Mouse (Mus musculus): ENCODE measurements at regions not wholly inside any gene's neighbourhood (a gene's known extent, or its start where the extent isn't known, plus 50 kb on each side); places are given as distances from the start of the nearest gene placed in this dataset.
A peak's percentile ranks its signal among the peaks of the same experiment; 100 is the strongest.

DNA sequence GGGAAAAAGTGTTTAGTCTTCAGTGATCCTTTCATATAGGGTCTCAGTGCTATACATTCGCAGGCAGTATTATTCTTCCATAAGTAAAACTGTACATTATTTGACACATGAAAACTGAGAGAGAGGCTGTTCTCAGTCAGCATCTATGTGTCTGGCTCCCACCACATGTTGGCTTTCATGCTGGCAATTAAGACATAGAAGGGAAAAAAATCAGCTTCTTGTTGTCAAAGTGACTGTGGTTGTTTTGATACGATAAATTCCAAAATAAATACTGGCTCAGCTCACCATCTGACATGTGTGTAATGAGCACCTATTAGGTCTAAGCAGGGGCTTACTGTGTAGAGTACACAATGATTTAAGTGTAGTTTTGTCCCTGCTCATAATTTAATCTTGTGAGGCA, 251.0 kb upstream of the Hnrnpa3 start:
- Histone ChIP-seq H3K9me3 (ENCODE audit: control insufficient read depth, low read length) (no peaks in the 10 kb centered on the region), H3K27ac (ENCODE audit: low read depth, low read length) (no peak overlapping the region), H3K4me1 (ENCODE audit: control insufficient read depth, insufficient read depth, low read length) (no peaks in the 10 kb centered on the region), H3K4me2 (ENCODE audit: low read depth) (no peak overlapping the region), H3K36me3 (ENCODE audit: control insufficient read depth, insufficient read depth, low read length) (no peaks in the 10 kb centered on the region), H3K27me3 (ENCODE audit: control insufficient read depth, insufficient read depth, low read length) (no peaks in the 10 kb centered on the region), H3K9ac (ENCODE audit: low read length) (no peak overlapping the region), H3K4me3 (ENCODE audit: low read depth, low read length) (no peak overlapping the region)
- DNase-seq (ENCODE audit: low spot score) (no peak), ATAC-seq (ENCODE audit: insufficient read depth, low FRiP score, low TSS enrichment) (no peak)
- 92% methylated on average over 2 of the region's 2 CpGs for WGBS

DNA sequence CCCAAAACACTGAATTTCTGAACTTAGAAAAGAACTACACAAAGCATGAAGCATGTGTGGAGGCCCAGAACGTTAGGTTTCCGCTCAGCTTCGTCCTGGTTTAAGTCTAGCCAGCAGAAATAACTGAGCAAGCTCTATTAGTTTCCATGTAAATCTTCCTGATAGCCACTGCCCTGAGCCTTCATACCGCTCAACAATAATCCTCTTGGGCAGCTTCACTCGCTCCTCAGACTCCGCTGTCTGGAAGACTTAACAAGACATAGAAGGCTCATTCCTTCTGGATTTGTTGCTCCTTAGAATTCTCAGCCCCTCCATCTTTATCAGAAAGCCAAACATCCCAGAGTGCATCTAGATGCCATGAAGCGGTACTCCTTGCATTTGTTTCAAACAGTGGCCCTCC, 249.3 kb upstream of the Hnrnpa3 start:
- H3K9me3 ChIP-seq (ENCODE audit: control insufficient read depth, low read length): no peaks in the 10 kb centered on the region
- no peaks in the 10 kb centered on the region for H3K27me3 ChIP-seq (ENCODE audit: control insufficient read depth, insufficient read depth, low read length)
- DNase-seq (ENCODE audit: low spot score) (no peak), ATAC-seq (ENCODE audit: insufficient read depth, low FRiP score, low TSS enrichment) (no peak)
- no peak overlapping the region for H3K27ac ChIP-seq (ENCODE audit: low read depth, low read length)
- no peak overlapping the region for H3K9ac ChIP-seq (ENCODE audit: low read length)
- no peaks in the 10 kb centered on the region for H3K36me3 ChIP-seq (ENCODE audit: control insufficient read depth, insufficient read depth, low read length)
- H3K4me2 ChIP-seq (ENCODE audit: low read depth): no peak overlapping the region
- WGBS: 86% methylated on average over 7 of the region's 7 CpGs
- H3K4me3 ChIP-seq (ENCODE audit: low read depth, low read length): no peak overlapping the region
- no peaks in the 10 kb centered on the region for H3K4me1 ChIP-seq (ENCODE audit: control insufficient read depth, insufficient read depth, low read length)

DNA sequence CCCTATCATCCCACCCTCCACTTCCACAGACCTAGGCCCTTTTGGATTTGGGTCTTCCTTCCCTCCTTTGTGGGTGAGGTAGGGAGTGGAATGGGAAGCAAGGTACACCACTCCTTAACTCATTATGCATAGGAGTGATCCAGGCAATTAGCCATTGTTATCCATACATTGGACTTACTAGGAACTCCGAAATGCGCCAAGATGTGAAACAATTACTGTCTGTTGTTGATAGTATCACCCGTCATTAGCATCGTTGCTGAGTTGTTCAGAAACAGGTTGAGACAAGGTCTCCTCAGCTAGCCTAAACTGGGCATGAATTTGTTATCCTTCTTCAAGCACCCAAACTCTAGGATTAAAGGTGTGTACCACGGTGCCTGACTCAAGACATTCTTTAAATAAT, 246.3 kb upstream of the Hnrnpa3 start:
- WGBS: 91% methylated on average over 5 of the region's 5 CpGs
- Histone ChIP-seq H3K4me2 (ENCODE audit: low read depth) (no peak overlapping the region), H3K4me1 (ENCODE audit: control insufficient read depth, insufficient read depth, low read length) (no peaks in the 10 kb centered on the region), H3K9ac (ENCODE audit: low read length) (no peak overlapping the region), H3K27me3 (ENCODE audit: control insufficient read depth, insufficient read depth, low read length) (no peaks in the 10 kb centered on the region), H3K27ac (ENCODE audit: low read depth, low read length) (no peak overlapping the region), H3K4me3 (ENCODE audit: low read depth, low read length) (no peak overlapping the region), H3K9me3 (ENCODE audit: control insufficient read depth, low read length) (no peaks in the 10 kb centered on the region), H3K36me3 (ENCODE audit: control insufficient read depth, insufficient read depth, low read length) (no peaks in the 10 kb centered on the region)
- DNase-seq (ENCODE audit: low spot score): no peak
- no peak for ATAC-seq (ENCODE audit: insufficient read depth, low FRiP score, low TSS enrichment)

DNA sequence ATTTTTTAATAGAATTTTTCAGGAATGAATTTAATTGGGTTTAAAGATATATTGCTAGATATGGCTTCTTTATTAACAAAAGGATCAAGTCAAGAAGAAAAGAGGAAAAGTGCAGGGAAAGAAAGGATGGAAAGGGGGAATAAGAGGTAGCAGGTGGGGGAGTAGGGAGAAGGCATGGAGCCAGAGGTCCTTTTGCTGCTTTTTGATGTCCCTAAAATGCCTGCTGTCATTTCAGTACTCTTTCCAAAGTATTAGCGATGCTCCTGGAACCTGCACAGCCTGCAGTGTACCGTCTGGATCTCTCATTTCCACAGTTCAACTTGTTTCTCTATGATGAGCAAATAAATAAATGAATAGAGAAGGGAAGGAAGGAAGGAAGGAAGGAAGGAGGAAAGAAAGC, 240.4 kb upstream of the Hnrnpa3 start:
- H3K4me3 ChIP-seq (ENCODE audit: low read depth, low read length): no peak overlapping the region
- no peak overlapping the region for H3K27ac ChIP-seq (ENCODE audit: low read depth, low read length)
- 87% methylated on average over 2 of the region's 2 CpGs for WGBS
- no peak overlapping the region for H3K4me2 ChIP-seq (ENCODE audit: low read depth)
- DNase-seq (ENCODE audit: low spot score) (no peak), ATAC-seq (ENCODE audit: insufficient read depth, low FRiP score, low TSS enrichment) (no peak)
- no peaks in the 10 kb centered on the region for H3K27me3 ChIP-seq (ENCODE audit: control insufficient read depth, insufficient read depth, low read length)
- H3K4me1 ChIP-seq (ENCODE audit: control insufficient read depth, insufficient read depth, low read length): no peaks in the 10 kb centered on the region
- no peaks in the 10 kb centered on the region for H3K36me3 ChIP-seq (ENCODE audit: control insufficient read depth, insufficient read depth, low read length)
- no peaks in the 10 kb centered on the region for H3K9me3 ChIP-seq (ENCODE audit: control insufficient read depth, low read length)
- no peak overlapping the region for H3K9ac ChIP-seq (ENCODE audit: low read length)

DNA sequence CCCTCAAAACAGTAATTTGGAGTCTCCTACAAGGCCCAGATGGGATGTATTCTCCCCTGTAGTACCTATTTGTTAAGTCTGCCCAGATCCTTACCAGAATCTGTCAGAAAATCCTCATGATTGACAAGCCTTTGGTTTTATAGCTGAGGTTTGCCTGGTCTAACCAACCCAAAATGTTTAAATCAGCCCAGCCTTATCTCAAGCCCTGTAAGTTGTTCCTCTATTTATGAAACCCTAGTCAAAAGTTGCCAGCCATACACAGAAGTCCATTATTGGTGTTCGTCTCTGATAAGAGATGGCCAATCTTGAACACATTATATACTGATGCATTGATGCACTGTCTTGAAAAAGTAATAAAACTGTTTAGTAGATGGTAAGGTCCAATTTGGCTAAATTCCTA, 239.9 kb upstream of the Hnrnpa3 start:
- H3K4me1 ChIP-seq (ENCODE audit: control insufficient read depth, insufficient read depth, low read length): 0 out of 2 replicates have a peak, but pooled peaks cover 2% of the 10 kb centered on the region
- H3K4me3 ChIP-seq (ENCODE audit: low read depth, low read length): no peak overlapping the region
- H3K9ac ChIP-seq (ENCODE audit: low read length): no peak overlapping the region
- ATAC-seq (ENCODE audit: insufficient read depth, low FRiP score, low TSS enrichment): no peak
- 88% methylated on average over 1 of the region's 1 CpGs for WGBS
- H3K27me3 ChIP-seq (ENCODE audit: control insufficient read depth, insufficient read depth, low read length): no peaks in the 10 kb centered on the region
- H3K27ac ChIP-seq (ENCODE audit: low read depth, low read length): no peak overlapping the region
- H3K36me3 ChIP-seq (ENCODE audit: control insufficient read depth, insufficient read depth, low read length): no peaks in the 10 kb centered on the region
- H3K9me3 ChIP-seq (ENCODE audit: control insufficient read depth, low read length): no peaks in the 10 kb centered on the region
- DNase-seq (ENCODE audit: low spot score): no peak
- H3K4me2 ChIP-seq (ENCODE audit: low read depth): no peak overlapping the region

DNA sequence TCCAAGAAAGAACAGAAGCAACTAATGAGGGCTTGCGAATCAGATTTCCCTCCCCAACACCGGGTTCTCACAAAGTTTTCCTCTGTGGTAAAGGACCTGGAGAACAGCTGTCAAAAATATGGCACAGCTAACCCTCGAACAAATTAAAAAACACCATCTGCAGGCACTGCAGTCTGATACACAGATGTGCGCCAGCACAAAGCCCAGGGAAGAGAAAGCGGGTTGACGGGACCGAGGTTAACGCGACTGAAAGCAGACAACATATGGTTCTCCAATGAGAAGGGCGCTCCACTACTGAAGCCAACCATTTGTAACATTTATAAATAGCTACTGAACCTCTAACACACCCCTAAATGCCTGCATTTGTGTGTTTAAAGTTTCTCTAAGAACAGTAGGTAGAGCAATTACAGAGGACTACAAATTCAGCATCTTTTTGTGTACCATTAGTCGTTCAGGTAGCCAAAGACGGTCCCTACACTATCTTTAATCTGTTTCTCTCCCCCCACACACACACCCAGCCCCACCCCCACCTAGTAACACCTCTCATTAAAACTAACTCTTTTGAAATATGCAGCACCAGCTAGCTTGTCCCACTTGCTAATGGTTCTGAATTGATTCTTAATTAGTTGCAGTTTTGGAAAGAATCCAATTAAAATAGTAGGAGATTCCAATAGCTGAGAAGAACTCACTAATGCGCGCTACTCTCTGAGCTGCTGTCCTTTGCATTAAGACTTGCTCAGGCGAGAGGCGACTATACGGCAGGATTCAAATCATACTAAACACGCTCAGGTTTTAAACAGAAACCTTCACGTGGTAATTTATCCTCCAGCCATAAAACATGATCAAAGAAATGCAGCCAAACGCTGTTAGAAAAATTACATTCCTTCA, 236.0 kb upstream of the Hnrnpa3 start:
- Histone ChIP-seq H3K36me3 (ENCODE audit: control insufficient read depth, insufficient read depth, low read length) (no peaks in the 10 kb centered on the region), H3K4me2 (ENCODE audit: low read depth) (no peak overlapping the region), H3K9ac (ENCODE audit: low read length) (no peak overlapping the region), H3K27me3 (ENCODE audit: control insufficient read depth, insufficient read depth, low read length) (no peaks in the 10 kb centered on the region), H3K9me3 (ENCODE audit: control insufficient read depth, low read length) (no peaks in the 10 kb centered on the region), H3K4me1 (ENCODE audit: control insufficient read depth, insufficient read depth, low read length) (0 out of 2 replicates have a peak, but pooled peaks cover 2% of the 10 kb centered on the region), H3K27ac (ENCODE audit: low read depth, low read length) (peak overlapping the region; percentile 74), H3K4me3 (ENCODE audit: low read depth, low read length) (no peak overlapping the region)
- 60% methylated on average over 20 of the region's 20 CpGs for WGBS
- DNase-seq (ENCODE audit: low spot score): peak; percentile 29
- no peak for ATAC-seq (ENCODE audit: insufficient read depth, low FRiP score, low TSS enrichment)

DNA sequence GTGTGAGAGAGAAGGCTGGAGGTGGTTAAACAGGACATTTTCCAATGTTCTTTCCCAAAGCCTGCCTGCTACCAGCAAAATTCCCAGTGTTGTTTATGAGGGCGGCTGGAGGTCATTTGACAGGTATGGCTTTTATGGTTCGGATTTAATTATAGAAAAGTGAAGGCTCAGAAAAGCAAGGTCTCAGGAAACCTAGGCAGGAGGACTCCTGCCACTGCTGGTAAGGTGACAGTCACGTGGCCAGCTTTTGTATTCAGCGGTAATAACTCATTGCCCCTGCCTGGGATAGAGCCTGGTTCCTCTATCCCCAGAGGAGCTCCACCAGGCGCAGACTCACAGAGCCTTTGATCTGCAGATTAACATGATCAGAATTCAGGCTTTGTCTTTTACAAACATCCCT, 235.2 kb upstream of the Hnrnpa3 start:
- Histone ChIP-seq H3K9ac (ENCODE audit: low read length) (no peak overlapping the region), H3K4me3 (ENCODE audit: low read depth, low read length) (no peak overlapping the region), H3K4me1 (ENCODE audit: control insufficient read depth, insufficient read depth, low read length) (0 out of 2 replicates have a peak, but pooled peaks cover 2% of the 10 kb centered on the region), H3K9me3 (ENCODE audit: control insufficient read depth, low read length) (no peaks in the 10 kb centered on the region), H3K27ac (ENCODE audit: low read depth, low read length) (peak overlapping the region; percentile 74), H3K36me3 (ENCODE audit: control insufficient read depth, insufficient read depth, low read length) (no peaks in the 10 kb centered on the region), H3K4me2 (ENCODE audit: low read depth) (peak overlapping the region; percentile 12; the same call in 1 of the 2 replicates), H3K27me3 (ENCODE audit: control insufficient read depth, insufficient read depth, low read length) (no peaks in the 10 kb centered on the region)
- ATAC-seq (ENCODE audit: insufficient read depth, low FRiP score, low TSS enrichment): peak; percentile 72
- 18% methylated on average over 5 of the region's 5 CpGs for WGBS
- DNase-seq (ENCODE audit: low spot score): peak; percentile 64

DNA sequence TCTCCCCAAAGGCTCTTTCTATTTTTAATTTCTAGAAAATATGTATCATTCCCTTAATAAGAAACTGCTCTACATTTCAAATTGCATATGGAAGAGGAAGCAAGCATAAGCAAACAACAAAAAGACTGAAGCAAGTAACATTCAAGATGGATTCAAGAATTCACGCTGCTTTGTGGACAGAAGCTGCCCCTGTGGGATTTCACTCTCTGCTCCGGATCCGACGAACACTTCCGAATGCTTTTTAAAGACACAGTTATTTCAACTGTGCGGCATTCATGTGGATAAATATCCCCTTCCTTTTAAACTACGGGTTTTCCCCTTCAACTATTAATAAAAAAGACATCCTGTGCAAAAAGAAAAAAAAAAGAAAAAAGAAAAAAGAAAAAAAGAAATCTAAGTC, 234.7 kb upstream of the Hnrnpa3 start:
- DNase-seq (ENCODE audit: low spot score) (no peak), ATAC-seq (ENCODE audit: insufficient read depth, low FRiP score, low TSS enrichment) (no peak)
- 31% methylated on average over 7 of the region's 7 CpGs for WGBS
- Histone ChIP-seq H3K27me3 (ENCODE audit: control insufficient read depth, insufficient read depth, low read length) (no peaks in the 10 kb centered on the region), H3K4me1 (ENCODE audit: control insufficient read depth, insufficient read depth, low read length) (0 out of 2 replicates have a peak, but pooled peaks cover 2% of the 10 kb centered on the region), H3K9me3 (ENCODE audit: control insufficient read depth, low read length) (no peaks in the 10 kb centered on the region), H3K9ac (ENCODE audit: low read length) (no peak overlapping the region), H3K4me3 (ENCODE audit: low read depth, low read length) (no peak overlapping the region), H3K4me2 (ENCODE audit: low read depth) (no peak overlapping the region), H3K36me3 (ENCODE audit: control insufficient read depth, insufficient read depth, low read length) (no peaks in the 10 kb centered on the region), H3K27ac (ENCODE audit: low read depth, low read length) (peak overlapping the region; percentile 75)

DNA sequence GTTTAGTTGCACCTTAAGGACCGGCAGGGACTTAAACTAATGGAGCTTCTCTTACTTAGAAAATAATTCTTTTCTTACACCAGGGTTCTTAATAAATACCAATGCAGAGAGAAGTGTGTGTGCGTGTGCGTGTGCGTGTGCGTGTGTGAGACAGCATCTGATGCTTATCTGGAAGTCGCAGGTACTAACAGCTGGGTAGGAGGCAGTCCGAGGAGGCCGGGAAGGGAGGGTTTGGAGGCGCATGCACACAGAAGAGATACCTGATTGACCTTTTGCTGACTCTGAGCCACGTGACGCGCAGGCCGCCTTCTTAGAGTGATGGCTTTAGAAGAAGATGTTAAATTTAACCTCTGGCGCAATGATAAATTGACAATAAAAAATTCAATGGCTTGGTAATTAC, 234.2 kb upstream of the Hnrnpa3 start:
- Histone ChIP-seq H3K4me1 (ENCODE audit: control insufficient read depth, insufficient read depth, low read length) (0 out of 2 replicates have a peak, but pooled peaks cover 2% of the 10 kb centered on the region), H3K36me3 (ENCODE audit: control insufficient read depth, insufficient read depth, low read length) (no peaks in the 10 kb centered on the region), H3K9ac (ENCODE audit: low read length) (no peak overlapping the region), H3K27ac (ENCODE audit: low read depth, low read length) (peak overlapping the region; percentile 60), H3K9me3 (ENCODE audit: control insufficient read depth, low read length) (no peaks in the 10 kb centered on the region), H3K27me3 (ENCODE audit: control insufficient read depth, insufficient read depth, low read length) (no peaks in the 10 kb centered on the region), H3K4me3 (ENCODE audit: low read depth, low read length) (no peak overlapping the region), H3K4me2 (ENCODE audit: low read depth) (no peak overlapping the region)
- peak; percentile 60 for DNase-seq (ENCODE audit: low spot score)
- 58% methylated on average over 14 of the region's 14 CpGs for WGBS
- 0 out of 2 replicates have a peak, but pooled peaks have one; percentile 55 for ATAC-seq (ENCODE audit: insufficient read depth, low FRiP score, low TSS enrichment)
